Mouse (Mus musculus) intestine, embryonic 15.5 days (tissue): ENCODE results near the gene Mgat1. TPM values are rescaled to one million over a fixed set of nuclear protein-coding genes. Genes with fewer than 3 reads are reported as not detected.

Experiments used
- ATAC-seq: fragments of 200-750 bp; cut with Nextera tagmentation; 2 replicates; pipeline ENCODE4 v1.8.0; 2017; ENCODE audit warnings: moderate TSS enrichment, moderate library complexity
- H3K27ac ChIP-seq: fragments of 300-500 bp; sonication (generic); 2 replicates; pipeline ENCODE4 v1.5.1; 2015; ENCODE audit warnings: mild to moderate bottlenecking, inconsistent platforms
- H3K27me3 ChIP-seq: fragments of 300-500 bp; sonication (generic); replicated peaks from 2 replicates; pipeline ENCODE4 v1.6.1; 2015; ENCODE audit warnings: inconsistent platforms
- H3K36me3 ChIP-seq: fragments of 300-500 bp; sonication (generic); 2 replicates; pipeline ENCODE4 v1.6.1; 2015; ENCODE audit warnings: inconsistent platforms
- H3K4me1 ChIP-seq: fragments of 300-500 bp; sonication (generic); replicated peaks from 2 replicates; pipeline ENCODE4 v1.6.1; 2015; ENCODE audit warnings: inconsistent platforms
- H3K4me2 ChIP-seq: fragments of 300-500 bp; sonication (generic); replicated peaks from 2 replicates; pipeline ENCODE4 v1.6.1; 2015; ENCODE audit warnings: mild to moderate bottlenecking, inconsistent platforms
- H3K4me3 ChIP-seq: fragments of 300-500 bp; sonication (generic); replicated peaks from 2 replicates; pipeline ENCODE4 v1.5.1; 2015; ENCODE audit warnings: inconsistent platforms
- H3K9ac ChIP-seq: fragments of 300-500 bp; sonication (generic); 2 replicates; pipeline ENCODE4 v1.6.1; 2015; ENCODE audit warnings: inconsistent platforms
- H3K9me3 ChIP-seq: fragments of 300-500 bp; sonication (generic); 2 replicates; pipeline ENCODE4 v1.6.1; 2016; ENCODE audit warnings: inconsistent platforms
- WGBS: fragments of 180-500 bp; shearing (Covaris S2); methylation state at CpG from one replicate; pipeline ENCODE4 v1.1.7; 2015; 5-methylcytosine and 5-hydroxymethylcytosine counted together
- polyA plus RNA-seq: library from polyadenylated mRNA; unstranded; fragments of >200 nt; fragmentation: Nextera tagmentation; extraction: Ambion mirVana; gene quantifications from 2 replicates; pipeline ENCODE4 v1.2.1, GENCODE M21; 2015

Gene Mgat1
- polyA plus RNA-seq, 1 experiment from 2014 or later, result 53.5 TPM

DNA sequence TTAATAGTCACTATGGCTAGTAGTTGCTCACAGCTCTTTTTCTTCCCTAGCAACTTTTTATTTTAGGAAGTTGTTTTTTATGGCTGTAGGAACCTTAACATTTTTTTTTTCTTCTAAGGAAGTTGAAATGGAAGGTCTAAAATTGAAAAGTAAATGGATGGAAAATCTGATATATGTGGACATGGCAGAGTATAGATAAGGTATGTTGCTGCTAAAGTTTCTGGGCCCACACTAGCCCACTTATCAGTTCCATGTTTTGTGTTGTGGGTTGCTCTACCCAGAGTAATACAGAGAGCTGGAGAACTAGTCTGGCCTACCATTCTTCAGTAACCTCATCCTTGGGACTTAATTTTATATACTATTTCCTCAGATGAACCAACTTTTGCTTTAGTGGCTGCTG is 31.4 kb upstream of the Mgat1 start:
- Histone ChIP-seq H3K27ac (no peak overlapping the region), H3K36me3 (peaks cover 4% of the 10 kb centered on the region; the same call in 1 of the 2 replicates), H3K4me1 (no peaks in the 10 kb centered on the region)

DNA sequence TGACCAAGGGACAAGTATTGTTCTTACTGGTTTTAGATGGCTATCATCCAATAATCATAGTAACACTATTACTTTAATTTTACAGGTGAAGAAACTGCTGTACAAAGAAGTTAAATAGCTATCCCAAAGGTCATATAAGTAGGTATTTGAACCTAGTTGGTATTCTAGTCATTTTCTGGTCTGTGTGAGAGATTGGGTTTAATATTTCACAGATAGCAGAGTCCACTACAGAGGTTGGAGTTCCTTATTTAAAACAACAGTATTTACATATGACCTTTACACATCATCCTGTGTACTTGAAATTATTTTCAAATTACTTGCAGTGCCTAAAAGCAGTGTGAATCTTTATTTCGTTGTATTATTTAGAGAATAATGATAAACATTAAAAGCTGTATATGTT is 30.5 kb upstream of the Mgat1 start:
- WGBS, result 89% methylated on average over 1 of the region's 1 CpGs

More for the DNA sequence above, 31.4 kb upstream of the Mgat1 start:
- no peaks in the 10 kb centered on the region for H3K9me3 ChIP-seq
- no peaks in the 10 kb centered on the region for H3K27me3 ChIP-seq
- H3K9ac ChIP-seq, result no peak overlapping the region
- no peak overlapping the region for H3K4me2 ChIP-seq
- ATAC-seq, result no peak
- H3K4me3 ChIP-seq, result no peak overlapping the region

DNA sequence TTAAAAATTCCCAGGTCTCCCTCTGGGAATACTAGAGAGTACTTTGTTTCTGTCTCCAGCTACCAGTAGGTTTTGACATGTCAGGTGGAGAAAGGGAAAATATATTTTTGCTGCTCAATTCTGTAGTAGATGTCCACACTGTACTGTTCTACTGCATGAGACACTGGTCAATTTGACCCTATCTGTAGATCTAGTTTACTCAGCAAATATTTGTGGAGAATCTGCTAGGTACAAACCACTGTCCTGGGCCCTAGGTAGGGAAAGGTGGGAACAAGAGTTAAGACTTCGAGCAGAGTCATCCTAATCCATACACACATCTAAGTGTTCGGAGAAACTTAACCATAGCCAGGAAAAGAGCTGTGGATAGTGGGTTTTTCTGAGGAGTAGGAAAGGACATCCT is 24.7 kb upstream of the Mgat1 start:
- H3K4me2 ChIP-seq, result no peak overlapping the region
- no peak for ATAC-seq
- H3K27me3 ChIP-seq, result no peaks in the 10 kb centered on the region
- H3K4me1 ChIP-seq, result no peaks in the 10 kb centered on the region
- no peak overlapping the region for H3K9ac ChIP-seq
- peaks cover 4% of the 10 kb centered on the region; the same call in 1 of the 2 replicates for H3K36me3 ChIP-seq
- WGBS, result 87% methylated on average over 2 of the region's 2 CpGs
- H3K27ac ChIP-seq, result no peak overlapping the region
- no peaks in the 10 kb centered on the region for H3K9me3 ChIP-seq
- H3K4me3 ChIP-seq, result no peak overlapping the region

More for the DNA sequence above, 30.5 kb upstream of the Mgat1 start:
- peaks cover 4% of the 10 kb centered on the region; the same call in 1 of the 2 replicates for H3K36me3 ChIP-seq
- no peak for ATAC-seq
- no peaks in the 10 kb centered on the region for H3K27me3 ChIP-seq
- no peaks in the 10 kb centered on the region for H3K4me1 ChIP-seq
- H3K4me2 ChIP-seq, result no peak overlapping the region
- H3K27ac ChIP-seq, result no peak overlapping the region
- H3K4me3 ChIP-seq, result no peak overlapping the region
- H3K9ac ChIP-seq, result no peak overlapping the region
- H3K9me3 ChIP-seq, result no peaks in the 10 kb centered on the region

DNA sequence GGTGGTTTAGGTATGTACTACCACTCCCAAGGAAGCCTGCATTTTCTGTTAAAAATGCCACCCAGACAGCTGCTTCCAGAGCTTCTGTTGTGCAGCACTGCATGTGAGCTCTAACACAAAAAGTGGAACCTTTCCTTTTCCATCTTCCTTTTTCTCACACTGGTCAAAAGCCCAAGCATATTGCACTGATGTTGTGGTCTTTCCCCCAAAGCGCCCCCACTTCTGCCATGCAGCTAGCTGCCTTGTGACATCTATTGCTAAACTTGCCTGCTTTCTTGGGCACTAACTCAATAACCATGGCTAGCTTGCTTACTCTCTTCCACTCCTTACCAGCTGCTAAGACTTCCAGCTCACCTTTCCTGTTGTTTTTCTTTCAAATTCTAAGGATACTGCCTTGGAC is 19.5 kb upstream of the Mgat1 start:
- no peak overlapping the region for H3K4me3 ChIP-seq
- H3K27me3 ChIP-seq, result no peaks in the 10 kb centered on the region
- WGBS, result 72% methylated on average over 1 of the region's 1 CpGs
- no peaks in the 10 kb centered on the region for H3K9me3 ChIP-seq
- H3K4me2 ChIP-seq, result no peak overlapping the region
- ATAC-seq, result no peak
- no peaks in the 10 kb centered on the region for H3K4me1 ChIP-seq
- no peak overlapping the region for H3K27ac ChIP-seq
- H3K36me3 ChIP-seq, result no peaks in the 10 kb centered on the region
- H3K9ac ChIP-seq, result no peak overlapping the region

DNA sequence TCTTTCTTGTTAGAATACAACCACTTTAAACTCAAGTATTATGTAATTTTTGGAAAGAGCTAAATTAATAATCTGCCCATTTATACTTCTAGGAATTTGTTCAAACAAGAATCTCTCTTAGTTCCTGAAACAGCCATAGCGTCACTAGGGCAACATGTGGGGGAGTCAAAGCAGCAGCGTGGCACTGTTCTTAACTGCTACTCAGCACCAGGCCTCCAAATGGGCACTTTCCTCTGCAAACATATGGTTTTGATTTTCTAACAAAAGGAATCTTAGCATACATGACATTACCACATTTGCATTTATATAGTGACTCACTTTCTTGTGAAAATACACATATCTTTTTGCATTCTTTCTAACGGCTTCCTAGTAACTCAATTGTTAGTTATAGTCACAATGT is 11.2 kb upstream of the Mgat1 start:
- Histone ChIP-seq H3K4me1 (no peaks in the 10 kb centered on the region), H3K9me3 (no peaks in the 10 kb centered on the region), H3K36me3 (no peaks in the 10 kb centered on the region), H3K4me3 (no peak overlapping the region), H3K4me2 (no peak overlapping the region), H3K27ac (no peak overlapping the region), H3K27me3 (no peaks in the 10 kb centered on the region), H3K9ac (no peak overlapping the region)
- ATAC-seq, result no peak
- WGBS, result 85% methylated on average over 3 of the region's 3 CpGs

DNA sequence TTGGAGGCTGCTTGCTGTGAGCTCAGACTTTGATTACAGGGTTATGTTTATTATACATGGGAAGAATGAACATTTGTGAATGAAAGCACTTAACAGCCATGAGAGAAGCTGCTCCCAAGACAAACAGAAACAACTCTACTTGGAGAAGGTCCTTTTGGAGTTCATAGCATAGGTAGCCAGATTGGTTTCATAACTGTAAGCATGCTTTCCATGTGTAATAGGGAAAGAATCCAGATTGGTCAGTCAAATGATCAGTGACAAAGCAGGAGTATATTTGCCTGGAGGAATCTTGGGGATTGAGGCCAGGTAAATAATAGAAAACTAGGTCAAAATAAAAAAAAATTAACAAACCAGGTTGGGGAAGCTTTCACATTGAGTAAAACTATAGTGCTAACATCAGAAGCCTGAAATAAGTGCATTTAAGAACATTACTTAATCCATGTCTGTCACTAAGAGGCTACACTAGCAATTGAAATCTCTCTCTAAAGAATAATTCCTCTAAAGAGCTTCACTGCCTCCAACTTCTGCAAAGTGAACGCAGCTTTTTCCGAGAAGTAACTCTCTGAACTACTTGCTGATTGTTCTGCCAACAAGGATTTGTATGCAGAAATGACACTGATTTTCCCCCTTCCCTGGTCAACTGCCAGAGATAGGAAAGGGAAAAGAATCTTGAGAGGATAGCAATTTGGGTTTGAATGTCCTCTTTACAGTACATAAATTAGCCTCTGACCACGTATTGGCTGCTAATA is 8.4 kb upstream of the Mgat1 start:
- Histone ChIP-seq H3K4me2 (no peak overlapping the region), H3K27ac (no peak overlapping the region), H3K9ac (no peak overlapping the region), H3K36me3 (no peaks in the 10 kb centered on the region), H3K27me3 (no peaks in the 10 kb centered on the region), H3K4me3 (no peak overlapping the region), H3K4me1 (no peaks in the 10 kb centered on the region), H3K9me3 (no peaks in the 10 kb centered on the region)
- no peak for ATAC-seq
- 76% methylated on average over 3 of the region's 3 CpGs for WGBS

DNA sequence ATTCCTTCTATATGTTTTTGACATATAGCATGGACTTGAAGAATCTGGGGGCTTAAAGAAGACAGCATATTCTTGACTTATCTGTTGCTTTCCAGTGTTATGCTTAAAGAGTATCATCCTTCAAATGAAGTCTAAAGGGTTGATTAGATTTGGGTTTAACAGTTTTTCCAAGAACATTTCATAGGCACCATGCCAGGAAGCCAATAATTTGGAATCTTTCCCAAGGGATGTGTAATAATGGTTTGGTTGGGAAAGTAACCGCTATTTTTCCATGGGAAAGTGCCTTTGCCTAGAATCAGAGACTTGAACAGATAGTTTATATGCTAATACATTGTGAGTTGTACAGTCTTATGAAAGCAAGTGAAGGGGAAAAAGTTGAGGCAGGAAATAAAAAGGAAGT is 7.1 kb upstream of the Mgat1 start:
- ATAC-seq, result no peak
- Histone ChIP-seq H3K4me1 (no peaks in the 10 kb centered on the region), H3K27me3 (no peaks in the 10 kb centered on the region), H3K9me3 (no peaks in the 10 kb centered on the region), H3K27ac (no peak overlapping the region), H3K36me3 (no peaks in the 10 kb centered on the region), H3K9ac (no peak overlapping the region), H3K4me3 (no peak overlapping the region), H3K4me2 (no peak overlapping the region)
- WGBS, result 64% methylated on average over 1 of the region's 1 CpGs

DNA sequence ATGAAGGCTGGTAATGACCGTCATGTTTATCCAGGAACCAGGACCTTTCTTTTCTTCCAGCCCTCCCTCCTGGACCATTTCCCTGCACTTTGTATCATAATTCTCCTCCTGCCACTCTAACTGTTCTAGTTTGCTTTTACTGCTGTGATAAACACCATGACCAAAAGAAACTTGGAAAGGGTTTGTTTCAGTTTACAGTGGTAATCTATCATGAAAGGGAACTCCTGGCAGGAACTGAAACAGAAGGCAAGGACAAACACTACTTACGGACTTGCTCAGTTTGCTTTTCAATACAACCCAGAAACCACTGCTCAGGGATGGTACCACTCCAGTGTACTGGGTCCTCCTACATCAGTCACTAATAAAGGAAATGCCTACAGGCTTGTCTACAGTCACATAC is 6.5 kb upstream of the Mgat1 start:
- H3K9me3 ChIP-seq, result no peaks in the 10 kb centered on the region
- H3K36me3 ChIP-seq, result no peaks in the 10 kb centered on the region
- no peak overlapping the region; the same call in 1 of the 2 replicates for H3K4me2 ChIP-seq
- H3K27ac ChIP-seq, result no peak overlapping the region
- no peak overlapping the region for H3K9ac ChIP-seq
- peak; percentile 70 for ATAC-seq
- WGBS, result 37% methylated on average over 2 of the region's 2 CpGs
- H3K4me1 ChIP-seq, result no peaks in the 10 kb centered on the region
- H3K27me3 ChIP-seq, result no peaks in the 10 kb centered on the region
- H3K4me3 ChIP-seq, result no peak overlapping the region

DNA sequence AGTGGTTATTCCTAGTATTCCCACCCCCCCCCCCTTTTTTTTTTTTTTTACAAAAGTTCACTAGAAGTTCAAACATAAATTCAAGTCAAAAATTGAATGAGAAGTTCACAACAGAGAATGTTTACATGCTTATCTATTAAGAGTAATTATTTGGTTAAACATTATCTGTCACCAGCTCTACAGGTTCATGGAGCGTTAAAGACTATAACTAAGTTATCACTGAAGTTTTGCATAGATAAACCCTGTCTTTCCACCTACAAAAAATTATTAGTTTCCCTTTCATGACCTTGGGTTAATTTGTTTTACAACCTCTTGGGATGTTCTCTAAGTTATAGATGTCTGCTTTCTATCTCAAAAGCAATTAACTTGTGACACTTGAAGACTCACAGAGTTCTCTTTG is 3.7 kb upstream of the Mgat1 start:
- 58% methylated on average over 1 of the region's 1 CpGs for WGBS
- Histone ChIP-seq H3K9ac (no peak overlapping the region), H3K9me3 (no peaks in the 10 kb centered on the region), H3K4me1 (peaks cover 5% of the 10 kb centered on the region; the same call in 1 of the 2 replicates), H3K36me3 (no peaks in the 10 kb centered on the region), H3K27ac (no peak overlapping the region), H3K4me3 (no peak overlapping the region), H3K4me2 (no peak overlapping the region), H3K27me3 (no peaks in the 10 kb centered on the region)
- ATAC-seq, result no peak

DNA sequence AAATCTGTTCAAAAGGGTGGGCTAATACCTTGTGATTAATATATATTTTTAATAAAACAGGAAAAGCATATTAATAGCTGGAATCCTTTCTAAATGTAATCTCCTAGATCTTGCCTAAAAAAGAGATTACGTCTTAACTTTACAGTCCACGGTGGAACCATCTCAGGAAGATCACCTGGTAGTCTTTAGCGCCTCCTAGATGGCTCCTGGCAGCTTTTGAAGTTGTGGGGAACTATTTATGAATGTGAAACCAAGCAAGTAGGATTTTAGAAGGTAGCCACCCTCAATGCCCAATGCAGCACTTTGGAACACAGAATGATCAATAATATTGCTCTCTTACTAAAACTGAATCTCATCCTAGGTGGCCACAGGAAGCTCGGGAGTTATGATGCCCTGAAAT is 3.1 kb upstream of the Mgat1 start:
- no peak overlapping the region for H3K4me2 ChIP-seq
- H3K9ac ChIP-seq, result no peak overlapping the region
- WGBS, result 80% methylated on average over 4 of the region's 4 CpGs
- H3K27me3 ChIP-seq, result no peaks in the 10 kb centered on the region
- H3K36me3 ChIP-seq, result no peaks in the 10 kb centered on the region
- no peak overlapping the region for H3K4me3 ChIP-seq
- H3K27ac ChIP-seq, result no peak overlapping the region
- ATAC-seq, result no peak
- H3K9me3 ChIP-seq, result no peaks in the 10 kb centered on the region
- peaks cover 9% of the 10 kb centered on the region; the same call in 1 of the 2 replicates for H3K4me1 ChIP-seq

DNA sequence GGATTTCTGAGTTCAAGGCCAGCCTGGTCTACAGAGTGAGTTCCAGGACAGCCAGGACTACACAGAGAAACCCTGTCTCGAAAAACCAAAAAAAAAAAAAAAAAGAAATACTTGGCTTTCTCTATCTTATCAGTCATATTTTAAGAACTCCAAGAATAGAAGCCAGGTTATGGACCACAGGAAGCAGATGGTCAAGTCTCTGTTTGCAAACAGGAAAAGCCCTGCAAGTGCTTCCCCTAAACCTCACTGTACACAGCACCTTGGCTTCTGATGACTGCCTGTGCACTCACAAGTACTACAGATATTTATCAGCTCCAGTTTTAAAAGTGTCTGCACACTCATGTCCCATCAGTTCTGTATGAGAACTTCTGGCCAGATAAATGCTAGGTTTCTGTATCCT is 2.5 kb upstream of the Mgat1 start:
- WGBS, result 67% methylated on average over 1 of the region's 1 CpGs
- Histone ChIP-seq H3K4me2 (no peak overlapping the region), H3K9me3 (no peaks in the 10 kb centered on the region), H3K9ac (no peak overlapping the region), H3K27ac (no peak overlapping the region), H3K4me3 (no peak overlapping the region), H3K4me1 (peaks cover 9% of the 10 kb centered on the region; the same call in 1 of the 2 replicates), H3K27me3 (no peaks in the 10 kb centered on the region), H3K36me3 (no peaks in the 10 kb centered on the region)
- ATAC-seq, result no peak

DNA sequence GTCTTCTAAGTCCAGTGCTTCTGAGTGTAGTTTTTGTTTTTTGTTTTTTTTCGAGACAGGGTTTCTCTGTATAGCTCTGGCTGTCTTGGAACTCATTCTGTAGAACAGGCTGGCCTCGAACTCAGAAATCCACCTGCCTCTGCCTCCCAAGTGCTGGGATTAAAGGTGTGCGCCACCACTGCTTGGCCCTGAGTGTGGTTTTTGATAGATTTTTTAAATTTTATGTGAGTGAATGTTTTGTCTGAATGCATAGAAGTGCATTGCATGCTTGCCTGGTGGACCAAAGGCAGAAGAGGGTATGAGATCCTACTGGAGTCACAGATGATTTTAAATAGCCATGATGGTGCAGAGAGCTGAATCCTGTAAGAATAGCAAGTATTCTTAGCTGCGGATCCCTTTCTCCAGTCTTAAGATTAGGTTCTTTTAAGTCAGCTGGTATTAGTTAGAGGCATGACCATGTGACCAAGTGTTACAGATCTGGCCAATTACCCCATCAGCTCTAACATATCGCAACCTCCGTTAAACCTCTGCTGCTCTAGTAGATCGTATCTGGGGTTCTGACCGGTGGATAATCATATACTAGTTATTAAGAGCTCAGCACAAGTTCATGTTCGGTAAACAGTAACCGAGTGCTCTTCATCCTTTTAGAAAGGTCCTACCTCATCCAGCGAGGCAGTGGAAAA is 906 bp upstream of the Mgat1 start:
- Histone ChIP-seq H3K4me2 (peak overlapping the region; percentile 70), H3K9ac (peak overlapping the region; percentile 60; the same call in 1 of the 2 replicates), H3K4me1 (peaks cover 18% of the 10 kb centered on the region), H3K9me3 (no peaks in the 10 kb centered on the region), H3K27me3 (no peaks in the 10 kb centered on the region), H3K4me3 (peak overlapping the region; percentile 55), H3K36me3 (no peaks in the 10 kb centered on the region), H3K27ac (peak overlapping the region; percentile 96)
- ATAC-seq, result peak; percentile 2
- 23% methylated on average over 11 of the region's 11 CpGs for WGBS

DNA sequence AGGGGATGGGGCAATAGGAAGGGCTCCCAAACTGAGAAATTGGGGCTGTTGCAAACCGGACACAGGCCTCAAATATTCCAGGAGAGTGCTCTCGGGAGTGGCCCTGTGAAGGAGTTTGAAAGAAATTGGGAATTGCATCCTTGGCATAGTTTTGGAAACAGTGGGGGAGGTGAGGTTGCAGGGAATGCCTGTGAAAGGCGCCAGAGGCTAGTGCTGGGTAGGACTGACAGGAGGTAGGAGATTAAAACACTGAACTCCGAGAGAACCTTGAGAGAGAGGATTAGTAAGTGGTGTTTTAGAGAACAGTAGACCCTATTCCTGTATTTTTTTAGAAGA is 572 bp downstream of the Mgat1 start:
- peak overlapping the region; percentile 55 for H3K4me3 ChIP-seq
- peak overlapping the region; percentile 60 for H3K9ac ChIP-seq
- no peaks in the 10 kb centered on the region for H3K9me3 ChIP-seq
- ATAC-seq, result no peak; the same call in 1 of the 2 replicates
- no peaks in the 10 kb centered on the region for H3K27me3 ChIP-seq
- H3K4me2 ChIP-seq, result peak overlapping the region; percentile 70
- peak overlapping the region; percentile 96 for H3K27ac ChIP-seq
- H3K4me1 ChIP-seq, result peaks cover 29% of the 10 kb centered on the region
- under 1% methylated on average over 4 of the region's 4 CpGs for WGBS
- no peaks in the 10 kb centered on the region for H3K36me3 ChIP-seq
